Mouse (Mus musculus): ENCODE measurements around the gene Olig2. TPM values are rescaled to one million over a fixed set of nuclear protein-coding genes. Genes with fewer than 3 reads are reported as not detected.

The Olig2 gene
- polyA plus RNA-seq (2015; fragmentation: Nextera tagmentation; extraction: Ambion mirVana), result not detected in 2 replicates

GRCm38 (mm10) chr16:91225233-91226037 is at the start of gene Olig2:
TSS of gene Olig2 (plus strand) at chr16:91225457.
- H3K4me3 ChIP-seq (replicated peaks), result no peak within 1 kb of the TSS
- H3K4me1 ChIP-seq (replicated peaks), result peaks cover 8% of the 10 kb centered on the region; the same call in 1 of the 2 replicates
- 2% methylated on average over 53 of the region's 53 CpGs for WGBS (ENCODE audit: insufficient replicate concordance)
- H3K36me3 ChIP-seq (replicated peaks), result no peaks in the 10 kb centered on the region
- no peak within 1 kb of the TSS for H3K9ac ChIP-seq
- peaks cover 100% of the 10 kb centered on the region for H3K27me3 ChIP-seq
- H3K9me3 ChIP-seq (replicated peaks), result no peaks in the 10 kb centered on the region
- no peak for ATAC-seq (ENCODE audit: insufficient read depth)
- H3K4me2 ChIP-seq, result 0 out of 2 replicates have a peak within 1 kb of the TSS, but pooled peaks have one; percentile 7
- H3K27ac ChIP-seq (replicated peaks), result no peak within 1 kb of the TSS

GRCm38 (mm10) chr16:91175892-91176291 is 49.4 kb upstream of the Olig2 start:
- ATAC-seq (ENCODE audit: insufficient read depth), result no peak
- no peaks in the 10 kb centered on the region for H3K9me3 ChIP-seq (replicated peaks)
- no peak overlapping the region for H3K4me3 ChIP-seq (replicated peaks)
- H3K4me1 ChIP-seq (replicated peaks), result no peaks in the 10 kb centered on the region
- no peak overlapping the region for H3K4me2 ChIP-seq
- H3K27ac ChIP-seq (replicated peaks), result no peak overlapping the region
- no peaks in the 10 kb centered on the region for H3K36me3 ChIP-seq (replicated peaks)
- no peak overlapping the region for H3K9ac ChIP-seq
- peaks cover 34% of the 10 kb centered on the region for H3K27me3 ChIP-seq
- 46% methylated on average over 8 of the region's 8 CpGs for WGBS (ENCODE audit: insufficient replicate concordance)

- H3K27me3 ChIP-seq, result no peaks in the 10 kb centered on the region; the same call in 1 of the 2 replicates
- ATAC-seq (ENCODE audit: insufficient read depth), result no peak
- 57% methylated on average over 8 of the region's 8 CpGs for WGBS (ENCODE audit: insufficient replicate concordance)
These were observed 38.2 kb upstream of the Olig2 start for GRCm38 (mm10) chr16:91187046-91187445.

GRCm38 (mm10) chr16:91187662-91188061 is 37.6 kb upstream of the Olig2 start:
- ATAC-seq (ENCODE audit: insufficient read depth), result no peak
- H3K4me1 ChIP-seq (replicated peaks), result no peaks in the 10 kb centered on the region
- WGBS (ENCODE audit: insufficient replicate concordance), result 54% methylated on average over 10 of the region's 10 CpGs
- H3K9me3 ChIP-seq (replicated peaks), result no peaks in the 10 kb centered on the region
- no peak overlapping the region for H3K4me3 ChIP-seq (replicated peaks)
- no peaks in the 10 kb centered on the region for H3K27me3 ChIP-seq
- H3K27ac ChIP-seq (replicated peaks), result no peak overlapping the region
- H3K9ac ChIP-seq, result no peak overlapping the region
- H3K36me3 ChIP-seq (replicated peaks), result no peaks in the 10 kb centered on the region
- no peak overlapping the region for H3K4me2 ChIP-seq

More at GRCm38 (mm10) chr16:91187046-91187445, 38.2 kb upstream of the Olig2 start:
- H3K4me2 ChIP-seq, result no peak overlapping the region
- H3K36me3 ChIP-seq (replicated peaks), result no peaks in the 10 kb centered on the region
- H3K9ac ChIP-seq, result no peak overlapping the region
- no peak overlapping the region for H3K4me3 ChIP-seq (replicated peaks)
- no peak overlapping the region for H3K27ac ChIP-seq (replicated peaks)
- H3K9me3 ChIP-seq (replicated peaks), result no peaks in the 10 kb centered on the region
- H3K4me1 ChIP-seq (replicated peaks), result no peaks in the 10 kb centered on the region

- no peaks in the 10 kb centered on the region for H3K36me3 ChIP-seq (replicated peaks)
- no peak overlapping the region for H3K4me3 ChIP-seq (replicated peaks)
- ATAC-seq (ENCODE audit: insufficient read depth), result no peak
- WGBS (ENCODE audit: insufficient replicate concordance), result 51% methylated on average over 12 of the region's 12 CpGs
- no peak overlapping the region for H3K4me2 ChIP-seq
- no peaks in the 10 kb centered on the region for H3K4me1 ChIP-seq (replicated peaks)
- H3K27me3 ChIP-seq, result no peaks in the 10 kb centered on the region
- H3K9me3 ChIP-seq (replicated peaks), result no peaks in the 10 kb centered on the region
- H3K9ac ChIP-seq, result no peak overlapping the region
- H3K27ac ChIP-seq (replicated peaks), result no peak overlapping the region
These were observed 37.0 kb upstream of the Olig2 start for GRCm38 (mm10) chr16:91188304-91188703.

- Histone ChIP-seq H3K4me1 (replicated peaks) (no peaks in the 10 kb centered on the region), H3K9me3 (replicated peaks) (no peaks in the 10 kb centered on the region), H3K9ac (no peak overlapping the region), H3K36me3 (replicated peaks) (no peaks in the 10 kb centered on the region), H3K27me3 (no peaks in the 10 kb centered on the region), H3K4me2 (no peak overlapping the region), H3K27ac (replicated peaks) (no peak overlapping the region), H3K4me3 (replicated peaks) (no peak overlapping the region)
- 70% methylated on average over 6 of the region's 6 CpGs for WGBS (ENCODE audit: insufficient replicate concordance)
- ATAC-seq (ENCODE audit: insufficient read depth), result no peak
These were observed 34.0 kb upstream of the Olig2 start for GRCm38 (mm10) chr16:91191233-91191632.

GRCm38 (mm10) chr16:91191663-91192237 is 33.5 kb upstream of the Olig2 start:
- Histone ChIP-seq H3K4me2 (no peak overlapping the region), H3K27me3 (no peaks in the 10 kb centered on the region), H3K4me3 (replicated peaks) (no peak overlapping the region), H3K36me3 (replicated peaks) (no peaks in the 10 kb centered on the region), H3K27ac (replicated peaks) (no peak overlapping the region), H3K9me3 (replicated peaks) (no peaks in the 10 kb centered on the region), H3K9ac (no peak overlapping the region), H3K4me1 (replicated peaks) (no peaks in the 10 kb centered on the region)
- WGBS (ENCODE audit: insufficient replicate concordance), result 58% methylated on average over 9 of the region's 9 CpGs
- no peak for ATAC-seq (ENCODE audit: insufficient read depth)

GRCm38 (mm10) chr16:91192672-91193354 is 32.4 kb upstream of the Olig2 start:
- no peak overlapping the region for H3K4me2 ChIP-seq
- H3K27me3 ChIP-seq, result no peaks in the 10 kb centered on the region
- H3K4me3 ChIP-seq (replicated peaks), result no peak overlapping the region
- no peaks in the 10 kb centered on the region for H3K36me3 ChIP-seq (replicated peaks)
- 56% methylated on average over 15 of the region's 15 CpGs for WGBS (ENCODE audit: insufficient replicate concordance)
- no peaks in the 10 kb centered on the region for H3K9me3 ChIP-seq (replicated peaks)
- no peak overlapping the region for H3K27ac ChIP-seq (replicated peaks)
- no peaks in the 10 kb centered on the region for H3K4me1 ChIP-seq (replicated peaks)
- no peak for ATAC-seq (ENCODE audit: insufficient read depth)
- H3K9ac ChIP-seq, result no peak overlapping the region

- no peak for ATAC-seq (ENCODE audit: insufficient read depth)
- H3K9me3 ChIP-seq (replicated peaks), result no peaks in the 10 kb centered on the region
- H3K27ac ChIP-seq (replicated peaks), result no peak overlapping the region
- H3K4me1 ChIP-seq (replicated peaks), result no peaks in the 10 kb centered on the region
- H3K4me3 ChIP-seq (replicated peaks), result no peak overlapping the region
- no peak overlapping the region for H3K4me2 ChIP-seq
- H3K9ac ChIP-seq, result no peak overlapping the region
- no peaks in the 10 kb centered on the region for H3K36me3 ChIP-seq (replicated peaks)
- WGBS (ENCODE audit: insufficient replicate concordance), result 74% methylated on average over 7 of the region's 7 CpGs
- no peaks in the 10 kb centered on the region for H3K27me3 ChIP-seq
These were observed 25.4 kb upstream of the Olig2 start for GRCm38 (mm10) chr16:91199815-91200214.

- H3K9ac ChIP-seq, result no peak overlapping the region
- H3K9me3 ChIP-seq (replicated peaks), result no peaks in the 10 kb centered on the region
- ATAC-seq (ENCODE audit: insufficient read depth), result no peak
- no peak overlapping the region for H3K4me2 ChIP-seq
- 49% methylated on average over 3 of the region's 3 CpGs for WGBS (ENCODE audit: insufficient replicate concordance)
- H3K36me3 ChIP-seq (replicated peaks), result no peaks in the 10 kb centered on the region
- no peaks in the 10 kb centered on the region; the same call in 1 of the 2 replicates for H3K27me3 ChIP-seq
- no peaks in the 10 kb centered on the region for H3K4me1 ChIP-seq (replicated peaks)
- no peak overlapping the region for H3K27ac ChIP-seq (replicated peaks)
- no peak overlapping the region for H3K4me3 ChIP-seq (replicated peaks)
These were observed 22.3 kb upstream of the Olig2 start for GRCm38 (mm10) chr16:91202989-91203388.

- Histone ChIP-seq H3K36me3 (replicated peaks) (no peaks in the 10 kb centered on the region), H3K4me3 (replicated peaks) (no peak overlapping the region), H3K9me3 (replicated peaks) (no peaks in the 10 kb centered on the region), H3K27ac (replicated peaks) (no peak overlapping the region), H3K27me3 (peaks cover 19% of the 10 kb centered on the region), H3K9ac (no peak overlapping the region), H3K4me2 (no peak overlapping the region), H3K4me1 (replicated peaks) (no peaks in the 10 kb centered on the region)
- no peak for ATAC-seq (ENCODE audit: insufficient read depth)
- 51% methylated on average over 1 of the region's 1 CpGs for WGBS (ENCODE audit: insufficient replicate concordance)
These were observed 18.9 kb upstream of the Olig2 start for GRCm38 (mm10) chr16:91206371-91206770.

All from liver, embryonic 15.5 days (tissue).